Mouse (Mus musculus): ENCODE results near the gene G2e3. TPM values are rescaled to one million over a fixed set of nuclear protein-coding genes. Genes with fewer than 3 reads are reported as not detected.

Gene G2e3
- polyA plus RNA-seq, 1 experiment from 2014 or later: 16.5 TPM

Other genes starting within 250 kb of the G2e3 start
- 86.7 and 89.0 TPM in 2 replicates for gene Scfd1, start 29.4 kb downstream of the G2e3 start, polyA plus RNA-seq (2014; fragmentation: Nextera tagmentation; extraction: Ambion mirVana)
- 14.7 and 15.3 TPM in 2 replicates for gene Coch, start 245.3 kb downstream of the G2e3 start, polyA plus RNA-seq (2014; fragmentation: Nextera tagmentation; extraction: Ambion mirVana)